ENCODE assay signal across 13 mouse cellular contexts in genomic region chr2:145225640-145226039, GRCm38 (mm10). TPM values are rescaled to one million over a fixed set of nuclear protein-coding genes. Genes with fewer than 3 reads are reported as not detected.
DNase-seq lines count a peak whose midpoint lies in the region; ATAC-seq and TF ChIP-seq lines count a peak whose summit lies in the region.
"Had no signal": no experiment of that assay in that cellular context is flagged by ENCODE, and none has a peak within 500 bp of the region (broad histone marks: within the 10 kb centered on the region; RNA-seq: fewer than 3 reads in every experiment).

No protein-coding gene starts in this region.

- H3K27ac ChIP-seq in kidney, adult 2 months (ENCODE audit: insufficient read depth, low read depth, low read length) = no peak overlapping the region
- no peak overlapping the region for H3K27ac ChIP-seq in liver, embryonic 12.5 days
- H3K27ac ChIP-seq: hindbrain, embryonic 15.5 days; midbrain, embryonic 12.5 days had no signal

- no peak for TF ChIP-seq POLR2A in kidney, adult 2 months (IDR thresholded peaks at IDR 0.05; ENCODE audit: low read depth, low read length)

- peak; percentile 11 for DNase-seq in kidney, adult 2 months
- no peak for DNase-seq in kidney, postnatal 25 days
- DNase-seq in lung, postnatal 4 days = peak; percentile 14 to 31
- DNase-seq in lung, postnatal 25 days (ENCODE audit: low spot score) = no peak
- DNase-seq in thymus, postnatal 36 days = peak; percentile 22 to 34
- DNase-seq in urinary bladder, postnatal 25 days (ENCODE audit: low spot score) = no peak
- DNase-seq in embryo, embryonic 10 days (ENCODE audit: low spot score) = no peak
- DNase-seq: adrenal gland, adult 2 months; gastrocnemius, postnatal 10 days had no signal

- H3K27me3 ChIP-seq in kidney, adult 2 months (replicated peaks; ENCODE audit: control insufficient read depth, insufficient read depth, low read length) = no peaks in the 10 kb centered on the region
- H3K27me3 ChIP-seq in liver, embryonic 12.5 days (replicated peaks) = no peaks in the 10 kb centered on the region
- H3K27me3 ChIP-seq: hindbrain, embryonic 15.5 days; midbrain, embryonic 12.5 days had no signal

- H3K36me3 ChIP-seq in kidney, adult 2 months (ENCODE audit: control insufficient read depth, insufficient read depth, low read length) = no peaks in the 10 kb centered on the region
- no peaks in the 10 kb centered on the region for H3K36me3 ChIP-seq in liver, embryonic 12.5 days
- H3K36me3 ChIP-seq: G1E; hindbrain, embryonic 15.5 days; midbrain, embryonic 12.5 days had no signal

- H3K9me3 ChIP-seq in liver, embryonic 12.5 days (replicated peaks) = no peaks in the 10 kb centered on the region
- H3K9me3 ChIP-seq: hindbrain, embryonic 15.5 days; midbrain, embryonic 12.5 days had no signal

- no peak overlapping the region for H3K9ac ChIP-seq in liver, embryonic 12.5 days
- H3K9ac ChIP-seq: hindbrain, embryonic 15.5 days; midbrain, embryonic 12.5 days had no signal

- WGBS in kidney, adult 2 months = 49% methylated on average over 3 of the region's 3 CpGs
- 27% methylated on average over 3 of the region's 3 CpGs for WGBS in liver, embryonic 12.5 days (ENCODE audit: insufficient replicate concordance)

- peak; percentile 58; the same call in 1 of the 2 replicates for ATAC-seq in liver, embryonic 12.5 days

- H3K4me3 ChIP-seq in kidney, adult 2 months (ENCODE audit: insufficient read depth, low read depth, low read length) = no peak overlapping the region
- H3K4me3 ChIP-seq in liver, embryonic 12.5 days = no peak overlapping the region
- H3K4me3 ChIP-seq: hindbrain, embryonic 15.5 days; midbrain, embryonic 12.5 days had no signal

- no peak overlapping the region for H3K4me2 ChIP-seq in liver, embryonic 12.5 days
- H3K4me2 ChIP-seq: hindbrain, embryonic 15.5 days; midbrain, embryonic 12.5 days had no signal

- H3K4me1 ChIP-seq in kidney, adult 2 months (ENCODE audit: control insufficient read depth, insufficient read depth, low read length) = peaks cover 5% of the 10 kb centered on the region; the same call in 1 of the 2 replicates
- 0 out of 2 replicates have a peak, but pooled peaks cover 14% of the 10 kb centered on the region for H3K4me1 ChIP-seq in liver, embryonic 12.5 days
- H3K4me1 ChIP-seq: hindbrain, embryonic 15.5 days; midbrain, embryonic 12.5 days had no signal

- no peak for TF ChIP-seq CTCF in kidney, adult 2 months (conservative IDR thresholded peaks at IDR 0.05; ENCODE audit: insufficient read depth, insufficient read length, low read depth, low read length)

RNA-seq across cellular contexts. Expression of gene Slc24a3, which starts 58.1 kb away (rescaled TPM):
- polyA plus RNA-seq in kidney, adult 2 months (2012; rRNA removed) = 3.4 and 3.7 TPM in 2 replicates
- 1.6 and 1.7 TPM in 2 replicates for polyA plus RNA-seq in liver, embryonic 12.5 days (2016; fragmentation: Nextera tagmentation; extraction: Ambion mirVana)
- polyA plus RNA-seq: G1E had no signal

Comparison
In these comparisons a context has a peak if more than half of its experiments do, and no peak if none do; other contexts are left out.
1. DNase-seq: peak in kidney, adult 2 months (single experiment), lung, postnatal 4 days (2 of 2) and thymus, postnatal 36 days (2 of 2); none in kidney, postnatal 25 days (0 of 2), lung, postnatal 25 days (single experiment), urinary bladder, postnatal 25 days (single experiment) and embryo, embryonic 10 days (single experiment).